Mouse (Mus musculus): ENCODE results near the gene Cct8.
"Not testable (repeated sequence)": the region's sequence is repeated elsewhere in the genome, so short reads cannot be mapped to it uniquely, and the experiment has no call there.

DNA sequence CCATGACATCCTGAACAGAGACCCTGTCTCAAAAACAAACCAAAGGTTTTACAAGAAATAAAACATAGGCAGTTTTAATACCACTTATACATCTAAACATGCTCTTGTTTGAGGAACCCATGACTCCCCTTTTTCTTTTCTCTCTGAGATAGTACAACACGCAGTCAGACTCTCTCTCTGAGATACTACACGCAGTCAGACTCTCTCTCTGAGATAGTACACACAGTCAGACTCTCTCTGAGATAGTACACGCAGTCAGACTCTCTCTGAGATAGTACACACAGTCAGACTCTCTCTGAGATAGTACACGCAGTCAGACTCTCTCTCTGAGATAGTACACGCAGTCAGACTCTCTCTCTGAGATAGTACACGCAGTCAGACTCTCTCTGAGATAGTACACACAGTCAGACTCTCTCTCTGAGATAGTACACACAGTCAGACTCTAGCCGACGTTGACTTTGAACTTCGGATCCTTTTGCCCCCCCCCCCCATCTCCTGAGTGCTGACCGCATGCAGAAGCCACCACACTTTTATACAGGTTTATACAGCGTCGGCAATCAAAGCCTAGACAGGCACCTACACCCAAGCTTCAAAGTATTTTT, 3.4 kb downstream of the Cct8 start:
- TF ChIP-seq BHLHE40 (IDR thresholded peaks at IDR 0.05; ENCODE audit: borderline replicate concordance, low read depth, low read length); CTCF (IDR thresholded peaks at IDR 0.05 in 2 of 3, conservative IDR thresholded peaks at IDR 0.05 in 1 of 3; ENCODE audit: control insufficient read depth in 1 of 3, insufficient read depth in 1 of 3, low read depth in 2 of 3, low read length in 3 of 3, poor library complexity in 1 of 3, severe bottlenecking in 1 of 3); ZC3H11A (IDR thresholded peaks at IDR 0.05; ENCODE audit: low read depth, low read length): not testable (repeated sequence)

All from MEL (cell line).